In genomic region chr5:135544865-135545797, GRCm38 (mm10) we compare ENCODE assay signal across 7 mouse cellular contexts. TPM values are rescaled to one million over a fixed set of nuclear protein-coding genes. Genes with fewer than 3 reads are reported as not detected.
A peak's percentile ranks its signal among the peaks of the same experiment; 100 is the strongest.
DNase-seq lines count a peak whose midpoint lies in the region; ATAC-seq lines count a peak whose summit lies in the region.

Gene Hip1 (minus strand): TSS chr5:135545120.

- H3K36me3 ChIP-seq in embryonic facial prominence, embryonic 12.5 days = no peaks in the 10 kb centered on the region
- H3K36me3 ChIP-seq in limb, embryonic 11.5 days (ENCODE audit: control insufficient read depth, insufficient read depth, low read length) = no peaks in the 10 kb centered on the region
- no peaks in the 10 kb centered on the region for H3K36me3 ChIP-seq in midbrain, embryonic 14.5 days (ENCODE audit: control insufficient read depth, insufficient read depth, low read length)

- peak within 1 kb of the TSS; percentile 65; the same call in 1 of the 2 replicates for H3K27ac ChIP-seq in embryonic facial prominence, embryonic 12.5 days
- H3K27ac ChIP-seq in limb, embryonic 11.5 days (replicated peaks; ENCODE audit: low read depth, low read length) = no peak within 1 kb of the TSS
- peak within 1 kb of the TSS; percentile 61 for H3K27ac ChIP-seq in midbrain, embryonic 14.5 days (replicated peaks; ENCODE audit: low read depth, low read length)

- no peaks in the 10 kb centered on the region for H3K9me3 ChIP-seq in embryonic facial prominence, embryonic 12.5 days
- no peaks in the 10 kb centered on the region for H3K9me3 ChIP-seq in limb, embryonic 11.5 days (ENCODE audit: control insufficient read depth, low read length)
- no peaks in the 10 kb centered on the region for H3K9me3 ChIP-seq in midbrain, embryonic 14.5 days (ENCODE audit: control insufficient read depth, low read length)

- H3K4me2 ChIP-seq in embryonic facial prominence, embryonic 12.5 days (replicated peaks) = peak within 1 kb of the TSS; percentile 89
- H3K4me2 ChIP-seq in limb, embryonic 11.5 days (ENCODE audit: low read depth, severe bottlenecking) = peak within 1 kb of the TSS; percentile 96
- H3K4me2 ChIP-seq in midbrain, embryonic 14.5 days (ENCODE audit: low read length) = peak within 1 kb of the TSS; percentile 97

- no peaks in the 10 kb centered on the region for H3K27me3 ChIP-seq in embryonic facial prominence, embryonic 12.5 days
- 0 out of 2 replicates have a peak, but pooled peaks cover 2% of the 10 kb centered on the region for H3K27me3 ChIP-seq in limb, embryonic 11.5 days (ENCODE audit: control insufficient read depth, insufficient read depth, low read length)
- no peaks in the 10 kb centered on the region for H3K27me3 ChIP-seq in midbrain, embryonic 14.5 days (ENCODE audit: control insufficient read depth, insufficient read depth, low read length)

- under 1% methylated on average over 46 of the region's 46 CpGs for WGBS in embryonic facial prominence, embryonic 12.5 days
- under 1% methylated on average over 46 of the region's 46 CpGs for WGBS in limb, embryonic 11.5 days
- under 1% methylated on average over 46 of the region's 46 CpGs for WGBS in midbrain, embryonic 14.5 days

- peak; percentile 99 for ATAC-seq in embryonic facial prominence, embryonic 12.5 days (ENCODE audit: insufficient number of reproducible peaks, insufficient read depth, low FRiP score, low TSS enrichment)
- peak; percentile 99 for ATAC-seq in limb, embryonic 11.5 days (ENCODE audit: insufficient number of reproducible peaks, low FRiP score, low TSS enrichment, low read depth)
- peak; percentile 99 for ATAC-seq in midbrain, embryonic 14.5 days (ENCODE audit: low FRiP score, low TSS enrichment)

- H3K9ac ChIP-seq in embryonic facial prominence, embryonic 12.5 days = peak within 1 kb of the TSS; percentile 69
- peak within 1 kb of the TSS; percentile 71 for H3K9ac ChIP-seq in limb, embryonic 11.5 days (ENCODE audit: low read length)
- H3K9ac ChIP-seq in midbrain, embryonic 14.5 days (replicated peaks; ENCODE audit: low read length) = peak within 1 kb of the TSS; percentile 72

- H3K4me3 ChIP-seq in embryonic facial prominence, embryonic 12.5 days = peak within 1 kb of the TSS; percentile 80
- peak within 1 kb of the TSS; percentile 76 for H3K4me3 ChIP-seq in limb, embryonic 11.5 days (ENCODE audit: low read depth, low read length)
- peak within 1 kb of the TSS; percentile 68 for H3K4me3 ChIP-seq in midbrain, embryonic 14.5 days (replicated peaks; ENCODE audit: low read depth, low read length)

- peaks cover 6% of the 10 kb centered on the region; the same call in 1 of the 2 replicates for H3K4me1 ChIP-seq in embryonic facial prominence, embryonic 12.5 days
- peaks cover 8% of the 10 kb centered on the region; the same call in 1 of the 2 replicates for H3K4me1 ChIP-seq in limb, embryonic 11.5 days (ENCODE audit: control insufficient read depth, insufficient read depth, low read length)
- H3K4me1 ChIP-seq in midbrain, embryonic 14.5 days (ENCODE audit: control insufficient read depth, insufficient read depth, low read length) = peaks cover 9% of the 10 kb centered on the region

- DNase-seq in adrenal gland, postnatal 25 days = peak; percentile 93
- DNase-seq in heart, adult 11 months = peak; percentile 100
- DNase-seq in kidney, adult 18-20 months = peak; percentile 100
- peak; percentile 98 for DNase-seq in limb, embryonic 11.5 days (ENCODE audit: low spot score)
- DNase-seq in midbrain, embryonic 14.5 days = peak; percentile 98
- DNase-seq in spleen, adult 18-20 months = peak; percentile 95 to 96

RNA-seq across cellular contexts. Expression of gene Hip1, which starts in this region (rescaled TPM):
- total RNA-seq in adrenal gland, postnatal 25 days (2021) = 24.3 and 27.1 TPM in 2 replicates
- 57.9 and 60.5 TPM in 2 replicates for polyA plus RNA-seq in embryonic facial prominence, embryonic 12.5 days (2016; fragmentation: Nextera tagmentation; extraction: Ambion mirVana)
- polyA plus RNA-seq in limb, embryonic 11.5 days (2014; fragmentation: Nextera tagmentation; extraction: Ambion mirVana) = 35.2 and 39.4 TPM in 2 replicates
- 28.3 and 42.0 TPM in 2 replicates for polyA plus RNA-seq in midbrain, embryonic 14.5 days (2014; fragmentation: Nextera tagmentation; extraction: Ambion mirVana)
